Mouse (Mus musculus): ENCODE results near the gene Olfr12. TPM values are rescaled to one million over a fixed set of nuclear protein-coding genes. Genes with fewer than 3 reads are reported as not detected.

Olfr12 gene
- polyA plus RNA-seq, 1 experiment from 2014 or later = not detected

GRCm38 (mm10) chr1:92632196-92632595 is 14.6 kb downstream of the Olfr12 start:
- 49% methylated on average over 5 of the region's 5 CpGs for WGBS

GRCm38 (mm10) chr1:92632948-92633347 is 15.4 kb downstream of the Olfr12 start:
- peaks cover 25% of the 10 kb centered on the region for H3K36me3 ChIP-seq
- no peak overlapping the region for H3K4me3 ChIP-seq
- no peaks in the 10 kb centered on the region for H3K27me3 ChIP-seq
- no peak overlapping the region for H3K27ac ChIP-seq (replicated peaks)
- WGBS = 76% methylated on average over 6 of the region's 6 CpGs
- no peak overlapping the region for H3K9ac ChIP-seq (replicated peaks)
- no peaks in the 10 kb centered on the region for H3K9me3 ChIP-seq
- ATAC-seq (replicated peaks) = no peak
- peaks cover 4% of the 10 kb centered on the region; the same call in 1 of the 2 replicates for H3K4me1 ChIP-seq
- H3K4me2 ChIP-seq (replicated peaks) = no peak overlapping the region

More at GRCm38 (mm10) chr1:92632196-92632595, 14.6 kb downstream of the Olfr12 start:
- Histone ChIP-seq H3K27me3 (no peaks in the 10 kb centered on the region), H3K9ac (replicated peaks) (no peak overlapping the region), H3K27ac (replicated peaks) (no peak overlapping the region), H3K4me2 (replicated peaks) (no peak overlapping the region), H3K4me3 (no peak overlapping the region), H3K36me3 (peaks cover 18% of the 10 kb centered on the region), H3K4me1 (peaks cover 4% of the 10 kb centered on the region; the same call in 1 of the 2 replicates), H3K9me3 (no peaks in the 10 kb centered on the region)
- no peak for ATAC-seq (replicated peaks)

- WGBS = 83% methylated on average over 8 of the region's 8 CpGs
- H3K27ac ChIP-seq (replicated peaks) = no peak overlapping the region
- H3K4me2 ChIP-seq (replicated peaks) = no peak overlapping the region
- no peaks in the 10 kb centered on the region for H3K27me3 ChIP-seq
- H3K9ac ChIP-seq (replicated peaks) = no peak overlapping the region
- H3K36me3 ChIP-seq = peaks cover 33% of the 10 kb centered on the region
- no peak overlapping the region for H3K4me3 ChIP-seq
- no peak for ATAC-seq (replicated peaks)
- H3K9me3 ChIP-seq = no peaks in the 10 kb centered on the region
- H3K4me1 ChIP-seq = peaks cover 4% of the 10 kb centered on the region; the same call in 1 of the 2 replicates
Observed at GRCm38 (mm10) chr1:92633726-92634125, 16.1 kb downstream of the Olfr12 start.

GRCm38 (mm10) chr1:92634569-92634968 is 17.0 kb downstream of the Olfr12 start:
- Histone ChIP-seq H3K9ac (replicated peaks) (no peak overlapping the region), H3K9me3 (no peaks in the 10 kb centered on the region), H3K4me1 (peaks cover 7% of the 10 kb centered on the region; the same call in 1 of the 2 replicates), H3K27me3 (no peaks in the 10 kb centered on the region), H3K4me3 (no peak overlapping the region), H3K27ac (replicated peaks) (no peak overlapping the region), H3K36me3 (peaks cover 39% of the 10 kb centered on the region), H3K4me2 (replicated peaks) (no peak overlapping the region)
- 79% methylated on average over 1 of the region's 1 CpGs for WGBS
- 0 out of 2 replicates have a peak, but pooled peaks have one; percentile 8 for ATAC-seq (replicated peaks)

GRCm38 (mm10) chr1:92634976-92635599 is 17.5 kb downstream of the Olfr12 start:
- Histone ChIP-seq H3K9ac (replicated peaks) (no peak overlapping the region), H3K27me3 (no peaks in the 10 kb centered on the region), H3K4me1 (peaks cover 11% of the 10 kb centered on the region), H3K36me3 (peaks cover 40% of the 10 kb centered on the region), H3K27ac (replicated peaks) (0 out of 2 replicates have a peak overlapping the region, but pooled peaks have one; percentile 27), H3K4me3 (no peak overlapping the region), H3K9me3 (no peaks in the 10 kb centered on the region), H3K4me2 (replicated peaks) (no peak overlapping the region)
- ATAC-seq (replicated peaks) = 0 out of 2 replicates have a peak, but pooled peaks have one; percentile 42
- 49% methylated on average over 4 of the region's 4 CpGs for WGBS

- WGBS = 85% methylated on average over 8 of the region's 8 CpGs
- Histone ChIP-seq H3K27me3 (no peaks in the 10 kb centered on the region), H3K4me1 (peaks cover 20% of the 10 kb centered on the region), H3K4me2 (replicated peaks) (no peak overlapping the region), H3K4me3 (no peak overlapping the region), H3K9ac (replicated peaks) (no peak overlapping the region), H3K27ac (replicated peaks) (no peak overlapping the region), H3K9me3 (no peaks in the 10 kb centered on the region), H3K36me3 (peaks cover 40% of the 10 kb centered on the region)
- ATAC-seq (replicated peaks) = no peak
Observed at GRCm38 (mm10) chr1:92636015-92636414, 18.4 kb downstream of the Olfr12 start.

- Histone ChIP-seq H3K9ac (replicated peaks) (no peak overlapping the region), H3K27ac (replicated peaks) (no peak overlapping the region), H3K36me3 (peaks cover 40% of the 10 kb centered on the region), H3K9me3 (no peaks in the 10 kb centered on the region), H3K4me3 (no peak overlapping the region), H3K4me2 (replicated peaks) (no peak overlapping the region), H3K27me3 (no peaks in the 10 kb centered on the region), H3K4me1 (peaks cover 23% of the 10 kb centered on the region)
- 94% methylated on average over 11 of the region's 11 CpGs for WGBS
- no peak for ATAC-seq (replicated peaks)
Observed at GRCm38 (mm10) chr1:92636676-92637075, 19.1 kb downstream of the Olfr12 start.

GRCm38 (mm10) chr1:92637501-92638172 is 20.0 kb downstream of the Olfr12 start:
- no peak overlapping the region for H3K4me2 ChIP-seq (replicated peaks)
- H3K27ac ChIP-seq (replicated peaks) = no peak overlapping the region
- peaks cover 40% of the 10 kb centered on the region for H3K36me3 ChIP-seq
- peaks cover 30% of the 10 kb centered on the region for H3K4me1 ChIP-seq
- WGBS = 92% methylated on average over 15 of the region's 15 CpGs
- no peak overlapping the region for H3K9ac ChIP-seq (replicated peaks)
- no peaks in the 10 kb centered on the region for H3K9me3 ChIP-seq
- ATAC-seq (replicated peaks) = no peak
- no peaks in the 10 kb centered on the region for H3K27me3 ChIP-seq
- H3K4me3 ChIP-seq = no peak overlapping the region

- Histone ChIP-seq H3K27ac (replicated peaks) (no peak overlapping the region), H3K27me3 (no peaks in the 10 kb centered on the region), H3K9me3 (no peaks in the 10 kb centered on the region), H3K36me3 (peaks cover 40% of the 10 kb centered on the region), H3K4me2 (replicated peaks) (no peak overlapping the region), H3K9ac (replicated peaks) (no peak overlapping the region), H3K4me1 (peaks cover 31% of the 10 kb centered on the region), H3K4me3 (no peak overlapping the region)
- ATAC-seq (replicated peaks) = no peak
- 86% methylated on average over 3 of the region's 3 CpGs for WGBS
Observed at GRCm38 (mm10) chr1:92638181-92638580, 20.6 kb downstream of the Olfr12 start.

- Histone ChIP-seq H3K4me3 (no peak overlapping the region), H3K4me1 (peaks cover 31% of the 10 kb centered on the region), H3K27ac (replicated peaks) (no peak overlapping the region), H3K36me3 (peaks cover 40% of the 10 kb centered on the region), H3K9ac (replicated peaks) (no peak overlapping the region), H3K4me2 (replicated peaks) (no peak overlapping the region), H3K27me3 (no peaks in the 10 kb centered on the region), H3K9me3 (no peaks in the 10 kb centered on the region)
- ATAC-seq (replicated peaks) = no peak
- WGBS = 92% methylated on average over 4 of the region's 4 CpGs
Observed at GRCm38 (mm10) chr1:92638736-92639135, 21.1 kb downstream of the Olfr12 start.

GRCm38 (mm10) chr1:92640393-92640792 is 22.8 kb downstream of the Olfr12 start:
- H3K27me3 ChIP-seq = no peaks in the 10 kb centered on the region
- no peak overlapping the region for H3K27ac ChIP-seq (replicated peaks)
- H3K4me1 ChIP-seq = peaks cover 26% of the 10 kb centered on the region
- H3K36me3 ChIP-seq = peaks cover 37% of the 10 kb centered on the region
- ATAC-seq (replicated peaks) = no peak
- peak overlapping the region; percentile 93 for H3K4me2 ChIP-seq (replicated peaks)
- no peaks in the 10 kb centered on the region for H3K9me3 ChIP-seq
- H3K4me3 ChIP-seq = peak overlapping the region; percentile 73
- 0 out of 2 replicates have a peak overlapping the region, but pooled peaks have one; percentile 91 for H3K9ac ChIP-seq (replicated peaks)
- 91% methylated on average over 6 of the region's 6 CpGs for WGBS

- Histone ChIP-seq H3K9me3 (no peaks in the 10 kb centered on the region), H3K27me3 (no peaks in the 10 kb centered on the region), H3K4me1 (peaks cover 26% of the 10 kb centered on the region), H3K27ac (replicated peaks) (peak within 1 kb of the TSS; percentile 72), H3K4me3 (peak within 1 kb of the TSS; percentile 73), H3K36me3 (peaks cover 26% of the 10 kb centered on the region), H3K9ac (replicated peaks) (peak within 1 kb of the TSS; percentile 91), H3K4me2 (replicated peaks) (peak within 1 kb of the TSS; percentile 93)
- 1% methylated on average over 50 of the region's 50 CpGs for WGBS
- ATAC-seq (replicated peaks) = peak; percentile 94
Observed at GRCm38 (mm10) chr1:92641514-92642272, 24.1 kb downstream of the Olfr12 start, which contains the start of gene Cops9. Cops9 (minus strand) TSS chr1:92641985.

Data from forebrain, embryonic 15.5 days (tissue).